Mouse (Mus musculus) left cerebral cortex, adult 6 months (tissue): Measurements from ENCODE around the gene Smcr8. TPM values are rescaled to one million over a fixed set of nuclear protein-coding genes. Genes with fewer than 3 reads are reported as not detected.

Source experiments
- long read RNA-seq, 2 experiments: library from polyadenylated mRNA; unstranded; transcript quantifications; one replicate each; pipeline ENCODE4 v2.0.0; 2019 to 2020
- polyA plus RNA-seq: library from polyadenylated mRNA; unstranded; fragments of <200 nt; fragmentation: Nextera tagmentation; gene quantifications from 2 replicates; pipeline ENCODE4 v1.2.3, GENCODE M21; 2021

Smcr8 gene
- polyA plus RNA-seq = 4.9 and 8.2 TPM in 2 replicates
- long read RNA-seq, experiment 1, full-length matches to known transcripts = 5 of 22 reads
- long read RNA-seq, experiment 1, partial matches to known transcripts = 15 of 22 reads
- long read RNA-seq, experiment 1, other reads (novel, unspliced or antisense) = 2 of 22 reads
- long read RNA-seq, experiment 2, full-length matches to known transcripts = 2 of 12 reads
- long read RNA-seq, experiment 2, partial matches to known transcripts = 0 of 12 reads
- long read RNA-seq, experiment 2, other reads (novel, unspliced or antisense) = 10 of 12 reads

GRCm38 (mm10) chr11:60776829-60777740, at the start of gene Smcr8, which contains the start of gene Top3a:
TSS of gene Smcr8 (plus strand) at chr11:60777524.
TSS of gene Top3a (minus strand) at chr11:60777365.

GRCm38 (mm10) chr11:60728260-60728761, 49.0 kb upstream of the Smcr8 start, which contains the start of gene Mief2:
TSS of gene Mief2 (plus strand) at chr11:60728398.

GRCm38 (mm10) chr11:60811618-60812017, 34.3 kb downstream of the Smcr8 start, which contains the start of gene Shmt1:
TSS of gene Shmt1 (minus strand) at chr11:60811718.

GRCm38 (mm10) chr11:60830433-60831052, 53.2 kb downstream of the Smcr8 start, which contains the start of gene Dhrs7b:
TSS of gene Dhrs7b (plus strand) at chr11:60830631.

Other genes starting within 250 kb of the Smcr8 start
- gene Alkbh5, start 241.1 kb upstream of the Smcr8 start, polyA plus RNA-seq = 25.8 and 28.9 TPM in 2 replicates
- gene Llgl1, start 77.8 kb upstream of the Smcr8 start, polyA plus RNA-seq = 14.7 and 16.7 TPM in 2 replicates
- 28.5 and 33.9 TPM in 2 replicates for gene Flii, start 50.3 kb upstream of the Smcr8 start, polyA plus RNA-seq
- 5.0 and 11.5 TPM in 2 replicates for gene Mief2, start 49.1 kb upstream of the Smcr8 start, polyA plus RNA-seq
- gene Top3a, start 159 bp upstream of the Smcr8 start, polyA plus RNA-seq = 1.9 TPM in 2 replicates
- gene Shmt1, start 34.2 kb downstream of the Smcr8 start, polyA plus RNA-seq = 1.1 and 1.8 TPM in 2 replicates
- gene Dhrs7b, start 53.1 kb downstream of the Smcr8 start, polyA plus RNA-seq = 32.2 and 40.8 TPM in 2 replicates
- 39.2 and 44.9 TPM in 2 replicates for gene Tmem11, start 101.7 kb downstream of the Smcr8 start, polyA plus RNA-seq
- gene Natd1, start 137.2 kb downstream of the Smcr8 start, polyA plus RNA-seq = 7.3 and 11.1 TPM in 2 replicates
- 11.1 and 11.5 TPM in 2 replicates for gene Map2k3, start 154.5 kb downstream of the Smcr8 start, polyA plus RNA-seq
- 2.7 and 8.1 TPM in 2 replicates for gene Kcnj12, start 245.0 kb downstream of the Smcr8 start, polyA plus RNA-seq